Mouse (Mus musculus) midbrain, embryonic 16.5 days (tissue): ENCODE data around the gene Pacsin3. TPM values are rescaled to one million over a fixed set of nuclear protein-coding genes. Genes with fewer than 3 reads are reported as not detected.
"Not testable (repeated sequence)": the region's sequence is repeated elsewhere in the genome, so short reads cannot be mapped to it uniquely, and the experiment has no call there.

Source experiments
- ATAC-seq: fragments of 200-750 bp; cut with Nextera tagmentation; 2 replicates; pipeline ENCODE4 v1.8.0; 2017; ENCODE audit warnings: moderate TSS enrichment
- H3K27ac ChIP-seq: fragments of 300-500 bp; sonication (generic); 2 replicates; pipeline ENCODE4 v1.5.1; 2014; ENCODE audit warnings: mild to moderate bottlenecking, low read length, mixed read lengths
- H3K27me3 ChIP-seq: fragments of 300-500 bp; sonication (generic); 2 replicates; pipeline ENCODE4 v1.6.1; 2014; ENCODE audit warnings: low read depth, low read length, mixed read lengths; ENCODE audit not compliant: control insufficient read depth, insufficient read depth
- H3K36me3 ChIP-seq: fragments of 300-500 bp; sonication (generic); 2 replicates; pipeline ENCODE4 v1.6.1; 2014; ENCODE audit warnings: mild to moderate bottlenecking, low read length, moderate library complexity, mixed read lengths; ENCODE audit not compliant: control insufficient read depth, insufficient read depth
- H3K4me1 ChIP-seq: fragments of 300-500 bp; sonication (generic); 2 replicates; pipeline ENCODE4 v1.6.1; 2014; ENCODE audit warnings: mild to moderate bottlenecking, low read length, mixed read lengths; ENCODE audit not compliant: control insufficient read depth, insufficient read depth
- H3K4me2 ChIP-seq: fragments of 300-500 bp; sonication (generic); 2 replicates; pipeline ENCODE4 v1.6.1; 2014; ENCODE audit warnings: mild to moderate bottlenecking, low read length, mixed read lengths
- H3K4me3 ChIP-seq: fragments of 300-500 bp; sonication (generic); 2 replicates; pipeline ENCODE4 v1.5.1; 2014; ENCODE audit warnings: low read depth, mild to moderate bottlenecking, low read length, moderate library complexity, mixed read lengths
- H3K9ac ChIP-seq: fragments of 300-500 bp; sonication (generic); 2 replicates; pipeline ENCODE4 v1.6.1; 2014; ENCODE audit warnings: low read depth, low read length, mixed read lengths
- H3K9me3 ChIP-seq: fragments of 300-500 bp; sonication (generic); replicated peaks from 2 replicates; pipeline ENCODE4 v1.6.1; 2014; ENCODE audit warnings: mild to moderate bottlenecking, low read length, mixed read lengths; ENCODE audit not compliant: control insufficient read depth, poor library complexity, severe bottlenecking
- WGBS: fragments of 180-500 bp; shearing (Covaris S2); extraction: QIAGEN DNeasy Blood & Tissue Kit; methylation state at CpG from one replicate; pipeline ENCODE4 v1.1.7; 2014; 5-methylcytosine and 5-hydroxymethylcytosine counted together
- polyA plus RNA-seq: library from polyadenylated mRNA; unstranded; fragments of >200 nt; fragmentation: Nextera tagmentation; extraction: Ambion mirVana; gene quantifications from 2 replicates; pipeline ENCODE4 v1.2.1, GENCODE M21; 2015

Gene Pacsin3
- polyA plus RNA-seq, 1 experiment from 2014 or later = 17.5 TPM

GRCm38 (mm10) chr2:91237511-91238080 lies 18.2 kb upstream of the Pacsin3 start:
- Histone ChIP-seq H3K4me3 (peak overlapping the region; percentile 60), H3K9ac (peak overlapping the region; percentile 67), H3K27ac (peak overlapping the region; percentile 86), H3K4me2 (peak overlapping the region; percentile 85)
- not testable (repeated sequence) for H3K4me1 ChIP-seq, H3K9me3 ChIP-seq, H3K27me3 ChIP-seq, H3K36me3 ChIP-seq
- peak; percentile 70 for ATAC-seq
- WGBS = 18% methylated on average over 4 of the region's 4 CpGs

DNA sequence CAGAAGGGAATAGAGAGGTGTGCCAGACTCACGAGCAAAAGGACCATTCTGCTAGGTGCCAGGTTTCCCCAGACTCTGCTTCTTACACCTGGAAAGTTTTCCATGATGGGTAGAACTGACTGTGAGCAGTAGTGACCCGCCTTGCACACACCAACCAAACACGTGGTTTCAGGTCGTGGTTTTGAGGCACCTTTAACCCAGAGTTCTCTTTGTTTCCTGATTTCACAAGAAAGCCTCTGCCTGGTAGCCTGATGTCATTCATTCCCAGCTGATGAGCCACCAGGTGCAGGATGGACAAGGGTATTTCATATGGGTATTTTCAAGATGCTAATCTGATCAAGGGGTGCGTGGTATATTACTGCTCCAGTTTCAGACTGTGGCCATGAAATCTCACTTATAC lies 13.2 kb upstream of the Pacsin3 start:
- Histone ChIP-seq H3K4me2 (no peak overlapping the region), H3K27ac (no peak overlapping the region), H3K27me3 (no peaks in the 10 kb centered on the region), H3K36me3 (no peaks in the 10 kb centered on the region), H3K4me3 (no peak overlapping the region), H3K9ac (no peak overlapping the region), H3K9me3 (no peaks in the 10 kb centered on the region), H3K4me1 (no peaks in the 10 kb centered on the region)
- WGBS = 81% methylated on average over 5 of the region's 5 CpGs
- no peak for ATAC-seq

GRCm38 (mm10) chr2:91243416-91243815 lies 12.3 kb upstream of the Pacsin3 start:
- Histone ChIP-seq H3K9ac (no peak overlapping the region), H3K36me3 (no peaks in the 10 kb centered on the region), H3K4me1 (no peaks in the 10 kb centered on the region), H3K4me3 (no peak overlapping the region), H3K27me3 (no peaks in the 10 kb centered on the region), H3K4me2 (no peak overlapping the region), H3K27ac (no peak overlapping the region), H3K9me3 (no peaks in the 10 kb centered on the region)
- ATAC-seq = no peak
- 56% methylated on average over 3 of the region's 3 CpGs for WGBS

- ATAC-seq = no peak
- 87% methylated on average over 5 of the region's 5 CpGs for whole genome bisulfite sequencing
These were observed 11.1 kb upstream of the Pacsin3 start for GRCm38 (mm10) chr2:91244557-91245228.

GRCm38 (mm10) chr2:91248366-91248765 lies 7.4 kb upstream of the Pacsin3 start:
- H3K36me3 ChIP-seq = no peaks in the 10 kb centered on the region
- ATAC-seq = no peak
- WGBS = 91% methylated on average over 4 of the region's 4 CpGs
- no peaks in the 10 kb centered on the region for H3K9me3 ChIP-seq
- H3K27ac ChIP-seq = no peak overlapping the region
- H3K4me3 ChIP-seq = no peak overlapping the region
- H3K9ac ChIP-seq = no peak overlapping the region
- no peak overlapping the region for H3K4me2 ChIP-seq
- no peaks in the 10 kb centered on the region for H3K4me1 ChIP-seq
- no peaks in the 10 kb centered on the region for H3K27me3 ChIP-seq

More at GRCm38 (mm10) chr2:91244557-91245228, 11.1 kb upstream of the Pacsin3 start:
- Histone ChIP-seq H3K9ac (no peak overlapping the region), H3K27ac (no peak overlapping the region), H3K36me3 (no peaks in the 10 kb centered on the region), H3K4me2 (no peak overlapping the region), H3K4me3 (no peak overlapping the region), H3K27me3 (no peaks in the 10 kb centered on the region), H3K9me3 (no peaks in the 10 kb centered on the region), H3K4me1 (no peaks in the 10 kb centered on the region)

- Histone ChIP-seq H3K4me1 (peaks cover 21% of the 10 kb centered on the region), H3K36me3 (no peaks in the 10 kb centered on the region), H3K4me2 (no peak overlapping the region), H3K9ac (no peak overlapping the region), H3K27me3 (peaks cover 12% of the 10 kb centered on the region), H3K27ac (no peak overlapping the region), H3K4me3 (no peak overlapping the region), H3K9me3 (no peaks in the 10 kb centered on the region)
- WGBS = 83% methylated on average over 4 of the region's 4 CpGs
- no peak for ATAC-seq
These were observed 3.8 kb upstream of the Pacsin3 start for GRCm38 (mm10) chr2:91252001-91252400.

DNA sequence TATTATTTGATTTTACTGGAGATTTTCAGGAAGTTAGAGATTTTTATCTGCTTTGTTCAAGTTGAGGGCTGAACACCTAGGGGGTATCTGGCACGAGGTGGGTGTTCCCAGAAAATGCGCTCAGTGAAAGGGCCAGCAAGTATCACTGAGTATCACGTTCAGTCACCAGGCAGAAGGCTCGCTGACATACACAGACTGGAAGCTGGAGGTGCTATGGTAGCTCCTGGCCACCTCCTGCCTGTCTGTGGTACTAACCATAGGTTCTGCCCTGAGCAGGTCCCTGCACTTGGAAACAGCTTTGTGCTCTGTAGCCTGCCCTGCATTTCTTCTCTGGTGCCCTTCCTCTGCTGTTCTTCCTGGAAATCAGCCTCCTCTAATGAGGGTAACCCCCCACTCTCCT lies 3.2 kb upstream of the Pacsin3 start:
- Histone ChIP-seq H3K27me3 (peaks cover 17% of the 10 kb centered on the region), H3K4me2 (no peak overlapping the region), H3K27ac (no peak overlapping the region), H3K9me3 (no peaks in the 10 kb centered on the region), H3K36me3 (no peaks in the 10 kb centered on the region), H3K4me1 (peaks cover 26% of the 10 kb centered on the region), H3K4me3 (no peak overlapping the region), H3K9ac (no peak overlapping the region)
- WGBS = 52% methylated on average over 4 of the region's 4 CpGs
- ATAC-seq = no peak

DNA sequence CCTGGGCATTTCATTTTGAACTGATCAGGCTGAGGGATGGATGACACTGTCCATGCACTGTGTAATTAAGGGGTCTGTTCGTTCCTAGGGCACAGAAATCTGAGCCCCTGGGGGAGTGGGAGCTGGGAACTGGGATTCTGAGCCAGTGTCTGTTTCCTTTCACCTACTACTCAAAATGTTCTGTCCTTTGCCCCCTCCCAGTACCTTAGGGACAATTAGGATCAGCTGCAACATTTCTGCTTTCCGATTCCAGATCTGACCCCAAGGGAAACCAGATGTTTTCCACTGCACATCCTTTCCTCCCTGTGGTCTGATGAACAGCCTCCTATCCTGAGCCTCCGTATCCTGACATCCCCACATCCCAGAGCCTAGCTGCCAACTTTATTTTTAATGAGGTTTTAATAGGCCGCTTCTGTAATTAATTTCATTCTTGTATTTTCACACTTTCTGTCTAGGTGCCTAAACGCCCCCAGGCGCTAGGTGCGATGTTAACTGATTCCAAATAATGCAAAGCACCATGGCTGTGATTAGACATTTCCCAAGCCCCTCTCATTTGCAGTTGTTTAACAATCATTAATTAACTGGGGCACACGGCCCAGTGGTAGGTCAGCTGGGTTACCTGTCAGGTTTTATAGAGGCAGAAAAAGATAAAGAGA lies 901 bp upstream of the Pacsin3 start:
- 34% methylated on average over 8 of the region's 8 CpGs for WGBS
- Histone ChIP-seq H3K36me3 (no peaks in the 10 kb centered on the region), H3K9ac (no peak overlapping the region), H3K27me3 (peaks cover 22% of the 10 kb centered on the region), H3K27ac (no peak overlapping the region), H3K4me1 (peaks cover 27% of the 10 kb centered on the region), H3K4me3 (no peak overlapping the region), H3K9me3 (no peaks in the 10 kb centered on the region), H3K4me2 (no peak overlapping the region)
- ATAC-seq = no peak
